Mouse (Mus musculus) liver, embryonic 14.5 days (tissue): ENCODE results near the gene Magix. TPM values are rescaled to one million over a fixed set of nuclear protein-coding genes. Genes with fewer than 3 reads are reported as not detected.

ENCODE experiments used
- ATAC-seq: fragments of 200-750 bp; cut with Nextera tagmentation; 2 replicates; pipeline ENCODE4 v1.8.0; 2017; ENCODE audit warnings: moderate number of reproducible peaks, mild to moderate bottlenecking, moderate library complexity; ENCODE audit not compliant: insufficient read depth
- DNase-seq, 3 experiments: peaks; one replicate each; pipeline ENCODE4 v3.0.0-alpha.2; 2012 to 2013; ENCODE audit warnings: low read depth in 3 of 3, low spot score in 3 of 3
- H3K27ac ChIP-seq: fragments of 300-500 bp; sonication (generic); 2 replicates; pipeline ENCODE4 v1.5.1; 2014; ENCODE audit warnings: moderate library complexity, mild to moderate bottlenecking, control low read depth, inconsistent platforms
- H3K27me3 ChIP-seq: fragments of 300-500 bp; sonication (generic); 2 replicates; pipeline ENCODE4 v1.6.1; 2014; ENCODE audit warnings: mild to moderate bottlenecking, low read length, moderate library complexity; ENCODE audit not compliant: control insufficient read depth, insufficient read depth
- H3K36me3 ChIP-seq: fragments of 300-500 bp; sonication (generic); replicated peaks from 2 replicates; pipeline ENCODE4 v1.6.1; 2014; ENCODE audit warnings: low read depth; ENCODE audit not compliant: control insufficient read depth, insufficient read depth
- H3K4me1 ChIP-seq, 2 experiments: fragments of 200-500 bp in 1 of 2; fragments of 300-500 bp in 1 of 2; sonication (generic) in 1 of 2; replicated peaks; 2 replicates each; pipeline ENCODE4 v1.6.1; 2012 to 2014; ENCODE audit warnings: antibody characterized with exemption in 1 of 2, inconsistent platforms in 1 of 2, low read length in 1 of 2; ENCODE audit not compliant: control insufficient read depth in 2 of 2, insufficient read depth in 2 of 2
- H3K4me2 ChIP-seq: fragments of 300-500 bp; sonication (generic); 2 replicates; pipeline ENCODE4 v1.6.1; 2014; ENCODE audit warnings: low read depth, mild to moderate bottlenecking, control low read depth, moderate library complexity
- H3K4me3 ChIP-seq, 2 experiments: fragments of 200-500 bp in 1 of 2; fragments of 300-500 bp in 1 of 2; sonication (generic) in 1 of 2; 2 replicates each; pipeline ENCODE4 v1.5.1; 2012 to 2014; ENCODE audit warnings: low read depth in 2 of 2, low read length in 2 of 2, mild to moderate bottlenecking in 2 of 2, control low read depth in 1 of 2, inconsistent platforms in 1 of 2, moderate library complexity in 1 of 2; ENCODE audit not compliant: insufficient read depth in 1 of 2
- H3K9ac ChIP-seq: fragments of 300-500 bp; sonication (generic); replicated peaks from 2 replicates; pipeline ENCODE4 v1.6.1; 2014; ENCODE audit warnings: mild to moderate bottlenecking, control low read depth, moderate library complexity
- H3K9me3 ChIP-seq: fragments of 300-500 bp; sonication (generic); 2 replicates; pipeline ENCODE4 v1.6.1; 2016; ENCODE audit warnings: low read length, mixed read lengths; ENCODE audit not compliant: control insufficient read depth
- CTCF ChIP-seq: IDR thresholded peaks from 2 replicates; pipeline ENCODE4 v1.5.1; 2016; ENCODE audit warnings: antibody characterized with exemption, low read depth, control low read depth
- EP300 ChIP-seq: IDR thresholded peaks from 2 replicates; pipeline ENCODE4 v1.6.1; 2016; ENCODE audit warnings: antibody characterized with exemption, low read depth
- WGBS: fragments of 180-500 bp; shearing (Covaris S2); extraction: QIAGEN DNeasy Blood & Tissue Kit; methylation state at CpG from one replicate; pipeline ENCODE4 v1.1.7; 2014; ENCODE audit not compliant: insufficient replicate concordance; 5-methylcytosine and 5-hydroxymethylcytosine counted together
- polyA plus RNA-seq, 2 experiments: library from polyadenylated mRNA; depleted of rRNA in 1 of 2; stranded (reverse) in 1 of 2; unstranded in 1 of 2; fragments of >200 nt; fragmentation: Nextera tagmentation in 1 of 2; extraction: Ambion mirVana in 1 of 2; gene quantifications; 2 replicates each; pipeline versions ENCODE4 v1.2.1 to v1.2.3; 2012 to 2014

Magix gene
- polyA plus RNA-seq, 2 experiments = 0.04 TPM; not detected in 1

DNA sequence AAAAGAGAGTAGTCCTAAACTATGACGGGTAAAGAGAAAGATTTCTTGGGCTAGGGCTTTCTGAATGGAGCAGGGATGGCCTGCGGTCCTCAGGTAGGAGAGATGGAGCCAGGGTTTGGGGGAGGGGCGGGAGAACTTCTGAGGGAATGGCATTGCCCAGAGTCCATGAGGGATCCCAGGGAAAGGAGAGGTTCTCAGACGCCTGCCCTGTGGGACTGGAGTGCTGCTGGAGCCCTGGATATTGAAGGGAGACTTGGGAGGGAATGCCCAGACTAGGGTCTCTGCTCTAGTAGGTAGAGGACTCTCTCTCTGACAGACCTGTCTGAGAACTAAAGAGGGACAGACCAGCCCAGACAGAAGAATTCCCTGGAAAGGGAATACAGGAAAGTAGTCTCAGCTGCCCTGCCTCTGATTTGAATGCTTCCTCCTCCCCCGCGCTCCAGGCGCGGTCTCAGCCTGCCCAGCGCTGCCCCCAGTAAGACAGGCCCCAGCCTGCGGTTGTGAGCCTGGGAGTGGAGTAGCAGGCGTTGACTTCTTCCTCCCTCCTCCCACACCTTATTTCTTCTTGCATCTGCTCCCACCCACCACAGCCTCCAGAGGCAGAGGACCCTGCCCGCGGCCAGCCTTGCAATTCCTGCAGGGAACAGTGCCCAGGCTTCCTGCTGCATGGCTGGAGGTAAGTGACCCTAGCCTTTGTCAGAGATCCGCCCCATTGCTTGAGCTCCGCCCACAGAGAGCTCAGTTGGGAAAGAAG is 22.8 kb downstream of the Magix start:
- Histone ChIP-seq H3K9ac (no peak overlapping the region), H3K36me3 (no peaks in the 10 kb centered on the region), H3K27ac (no peak overlapping the region), H3K27me3 (no peaks in the 10 kb centered on the region; the same call in 1 of the 2 replicates), H3K4me2 (peak overlapping the region; percentile 58), H3K9me3 (no peaks in the 10 kb centered on the region), H3K4me1 (no peaks in the 10 kb centered on the region; a peak in 1 of 4 replicates), H3K4me3 (no peak overlapping the region; a peak in 1 of 4 replicates)
- WGBS = 21% methylated on average over 15 of the region's 15 CpGs
- TF ChIP-seq CTCF (no peak), EP300 (no peak)
- DNase-seq (no peak), ATAC-seq (0 out of 2 replicates have a peak, but pooled peaks have one; percentile 11)

- WGBS = 16% methylated on average over 26 of the region's 26 CpGs
- Histone ChIP-seq H3K27ac (no peak within 1 kb of the TSS), H3K36me3 (no peaks in the 10 kb centered on the region), H3K4me2 (peak within 1 kb of the TSS; percentile 58), H3K4me3 (peak within 1 kb of the TSS; percentile 51 to 59), H3K9me3 (no peaks in the 10 kb centered on the region), H3K9ac (0 out of 2 replicates have a peak within 1 kb of the TSS, but pooled peaks have one; percentile 31), H3K4me1 (no peaks in the 10 kb centered on the region; a peak in 1 of 4 replicates), H3K27me3 (no peaks in the 10 kb centered on the region; the same call in 1 of the 2 replicates)
- DNase-seq (no peak), ATAC-seq (peak; percentile 68)
- TF ChIP-seq CTCF (no peak), EP300 (no peak)
Observed at GRCm38 (mm10) chrX:7657221-7657639, 23.8 kb downstream of the Magix start, which contains the start of gene Prickle3. Gene Prickle3 (plus strand): TSS chrX:7657260.

- H3K36me3 ChIP-seq = no peaks in the 10 kb centered on the region
- WGBS = 8% methylated on average over 25 of the region's 25 CpGs
Observed at GRCm38 (mm10) chrX:7648671-7649304, 32.3 kb downstream of the Magix start.

GRCm38 (mm10) chrX:7645349-7645748 is 35.7 kb downstream of the Magix start:
- Histone ChIP-seq H3K9me3 (no peaks in the 10 kb centered on the region), H3K9ac (no peak overlapping the region), H3K4me2 (no peak overlapping the region), H3K27ac (no peak overlapping the region), H3K4me1 (peaks cover 0 to 9% of the 10 kb centered on the region in 2 experiments; a peak in 3 of 4 replicates), H3K36me3 (no peaks in the 10 kb centered on the region), H3K27me3 (no peaks in the 10 kb centered on the region), H3K4me3 (no peak overlapping the region)
- 9% methylated on average over 5 of the region's 5 CpGs for WGBS
- ATAC-seq (no peak), DNase-seq (peak; percentile 55 to 65 (median 61))
- TF ChIP-seq EP300 (no peak), CTCF (peak; percentile 73)

More at GRCm38 (mm10) chrX:7648671-7649304, 32.3 kb downstream of the Magix start:
- Histone ChIP-seq H3K4me3 (peak overlapping the region; percentile 57 to 63), H3K27ac (peak overlapping the region; percentile 88), H3K4me1 (peaks cover 0 to 7% of the 10 kb centered on the region in 2 experiments; a peak in 3 of 4 replicates), H3K4me2 (peak overlapping the region; percentile 73), H3K9ac (peak overlapping the region; percentile 67), H3K27me3 (no peaks in the 10 kb centered on the region), H3K9me3 (no peaks in the 10 kb centered on the region)
- TF ChIP-seq EP300 (no peak), CTCF (peak; percentile 48)
- ATAC-seq (peak; percentile 95), DNase-seq (peak; percentile 82 to 90 (median 85))

GRCm38 (mm10) chrX:7640785-7641184 is 40.3 kb downstream of the Magix start:
- Histone ChIP-seq H3K27me3 (peaks cover 4% of the 10 kb centered on the region), H3K4me1 (peaks cover 0 to 4% of the 10 kb centered on the region in 2 experiments; a peak in 2 of 4 replicates), H3K9me3 (no peaks in the 10 kb centered on the region), H3K36me3 (no peaks in the 10 kb centered on the region), H3K4me2 (no peak overlapping the region), H3K4me3 (no peak overlapping the region), H3K9ac (no peak overlapping the region), H3K27ac (no peak overlapping the region)
- WGBS = 26% methylated on average over 12 of the region's 12 CpGs
- ATAC-seq (peak; percentile 47; the same call in 1 of the 2 replicates), DNase-seq (no peak)
- no peak for TF ChIP-seq EP300
- no peak for TF ChIP-seq CTCF
